Mouse (Mus musculus) heart, postnatal 0 days (tissue): ENCODE results near the gene Acyp2.

ENCODE experiments used
- CTCF ChIP-seq: IDR thresholded peaks from 2 replicates; pipeline ENCODE4 v1.5.1; 2016; ENCODE audit warnings: antibody characterized with exemption, control low read depth, low read depth
- EP300 ChIP-seq: IDR thresholded peaks from 2 replicates; pipeline ENCODE4 v1.6.1; 2016; ENCODE audit warnings: antibody characterized with exemption, low read depth

GRCm38 (mm10) chr11:30657069-30657468 is 7.7 kb upstream of the Acyp2 start:
- peak; percentile 90 for TF ChIP-seq CTCF
- no peak for TF ChIP-seq EP300
